Mouse (Mus musculus) ES-Bruce4 (cell line): ENCODE results near the gene Fbxl21.

Experiments
- CTCF ChIP-seq: IDR thresholded peaks from one replicate; pipeline ENCODE4 v1.8.1; 2011; ENCODE audit warnings: low read depth, low read length
- EP300 ChIP-seq: IDR thresholded peaks from 2 replicates; pipeline ENCODE4 v1.6.1; 2011; ENCODE audit warnings: low read depth, low read length; ENCODE audit not compliant: insufficient read depth

- TF ChIP-seq CTCF (no peak), EP300 (no peak)
These were observed 17.6 kb downstream of the Fbxl21 start for GRCm38 (mm10) chr13:56539846-56540245.
